Mouse (Mus musculus): Measurements from ENCODE around the gene Cdkal1. TPM values are rescaled to one million over a fixed set of nuclear protein-coding genes. Genes with fewer than 3 reads are reported as not detected.

Cdkal1 gene
- polyA plus RNA-seq, 1 experiment: 6.9 TPM

- no peak for DNase-seq (ENCODE audit: low spot score)
Measured at GRCm38 (mm10) chr13:29502481-29503146, 352.9 kb downstream of the Cdkal1 start.

- no peak for DNase-seq (ENCODE audit: low spot score)
Measured at GRCm38 (mm10) chr13:29501173-29501572, 354.3 kb downstream of the Cdkal1 start.

- DNase-seq (ENCODE audit: low spot score): no peak
Measured at GRCm38 (mm10) chr13:29499750-29500149, 355.7 kb downstream of the Cdkal1 start.

- no peak for DNase-seq (ENCODE audit: low spot score)
Measured at GRCm38 (mm10) chr13:29497286-29497685, 358.2 kb downstream of the Cdkal1 start.

- no peak for DNase-seq (ENCODE audit: low spot score)
Measured at GRCm38 (mm10) chr13:29490341-29490740, 365.1 kb downstream of the Cdkal1 start.

GRCm38 (mm10) chr13:29489476-29489875 is 366.0 kb downstream of the Cdkal1 start:
- no peak for DNase-seq (ENCODE audit: low spot score)

GRCm38 (mm10) chr13:29486709-29487108 is 368.8 kb downstream of the Cdkal1 start:
- no peak for DNase-seq (ENCODE audit: low spot score)

GRCm38 (mm10) chr13:29483950-29484349 is 371.5 kb downstream of the Cdkal1 start:
- no peak for DNase-seq (ENCODE audit: low spot score)

GRCm38 (mm10) chr13:29482147-29482863 is 373.2 kb downstream of the Cdkal1 start:
- no peak for DNase-seq (ENCODE audit: low spot score)

- DNase-seq (ENCODE audit: low spot score): no peak
Measured at GRCm38 (mm10) chr13:29476421-29476820, 379.1 kb downstream of the Cdkal1 start.

GRCm38 (mm10) chr13:29474301-29474700 is 381.2 kb downstream of the Cdkal1 start:
- no peak for DNase-seq (ENCODE audit: low spot score)

- no peak for DNase-seq (ENCODE audit: low spot score)
Measured at GRCm38 (mm10) chr13:29473779-29474178, 381.7 kb downstream of the Cdkal1 start.

- DNase-seq (ENCODE audit: low spot score): no peak
Measured at GRCm38 (mm10) chr13:29462271-29462670, 393.2 kb downstream of the Cdkal1 start.

GRCm38 (mm10) chr13:29460741-29461140 is 394.7 kb downstream of the Cdkal1 start:
- DNase-seq (ENCODE audit: low spot score): no peak

- DNase-seq (ENCODE audit: low spot score): no peak
Measured at GRCm38 (mm10) chr13:29458385-29458784, 397.1 kb downstream of the Cdkal1 start.

GRCm38 (mm10) chr13:29437067-29437466 is 418.4 kb downstream of the Cdkal1 start:
- DNase-seq (ENCODE audit: low spot score): no peak

GRCm38 (mm10) chr13:29434726-29435125 is 420.7 kb downstream of the Cdkal1 start:
- DNase-seq (ENCODE audit: low spot score): no peak

- DNase-seq (ENCODE audit: low spot score): no peak
Measured at GRCm38 (mm10) chr13:29430919-29431318, 424.6 kb downstream of the Cdkal1 start.

GRCm38 (mm10) chr13:29429877-29430276 is 425.6 kb downstream of the Cdkal1 start:
- DNase-seq (ENCODE audit: low spot score): no peak

GRCm38 (mm10) chr13:29429196-29429595 is 426.3 kb downstream of the Cdkal1 start:
- DNase-seq (ENCODE audit: low spot score): no peak

GRCm38 (mm10) chr13:29416450-29417136 is 438.9 kb downstream of the Cdkal1 start:
- DNase-seq (ENCODE audit: low spot score): no peak

GRCm38 (mm10) chr13:29415967-29416366 is 439.5 kb downstream of the Cdkal1 start:
- no peak for DNase-seq (ENCODE audit: low spot score)

- no peak for DNase-seq (ENCODE audit: low spot score)
Measured at GRCm38 (mm10) chr13:29414878-29415277, 440.6 kb downstream of the Cdkal1 start.
